Mouse (Mus musculus) neural tube, embryonic 14.5 days (tissue): ENCODE measurements at regions not wholly inside any gene's neighbourhood (a gene's known extent, or its start where the extent isn't known, plus 50 kb on each side); places are given as distances from the start of the nearest gene placed in this dataset.
A peak's percentile ranks its signal among the peaks of the same experiment; 100 is the strongest.

Source experiments
- ATAC-seq: fragments of 200-750 bp; cut with Nextera tagmentation; 2 replicates; pipeline ENCODE4 v1.8.0; 2017; ENCODE audit warnings: low read depth, mild to moderate bottlenecking, moderate TSS enrichment, moderate library complexity
- H3K27ac ChIP-seq: fragments of 300-500 bp; sonication (generic); 2 replicates; pipeline ENCODE4 v1.5.1; 2014; ENCODE audit warnings: low read depth, mild to moderate bottlenecking, control low read depth, low read length, moderate library complexity, mixed read lengths
- H3K27me3 ChIP-seq: fragments of 300-500 bp; sonication (generic); 2 replicates; pipeline ENCODE4 v1.6.1; 2014; ENCODE audit warnings: low read length; ENCODE audit not compliant: control insufficient read depth, insufficient read depth
- H3K36me3 ChIP-seq: fragments of 300-500 bp; sonication (generic); 2 replicates; pipeline ENCODE4 v1.6.1; 2014; ENCODE audit warnings: low read length, mixed read lengths; ENCODE audit not compliant: control insufficient read depth, insufficient read depth
- H3K4me1 ChIP-seq: fragments of 300-500 bp; sonication (generic); 2 replicates; pipeline ENCODE4 v1.6.1; 2014; ENCODE audit warnings: low read length; ENCODE audit not compliant: control insufficient read depth, insufficient read depth
- H3K4me2 ChIP-seq: fragments of 300-500 bp; sonication (generic); 2 replicates; pipeline ENCODE4 v1.6.1; 2014; ENCODE audit warnings: mild to moderate bottlenecking, low read depth, low read length, control low read depth
- H3K4me3 ChIP-seq: fragments of 300-500 bp; sonication (generic); 2 replicates; pipeline ENCODE4 v1.5.1; 2014; ENCODE audit warnings: low read depth, low read length, control low read depth, mixed read lengths
- H3K9ac ChIP-seq: fragments of 300-500 bp; sonication (generic); replicated peaks from 2 replicates; pipeline ENCODE4 v1.6.1; 2014; ENCODE audit warnings: low read depth, mild to moderate bottlenecking, control low read depth, low read length, mixed read lengths
- H3K9me3 ChIP-seq: fragments of 300-500 bp; sonication (generic); 2 replicates; pipeline ENCODE4 v1.6.1; 2016; ENCODE audit warnings: low read length; ENCODE audit not compliant: control insufficient read depth
- WGBS: fragments of 180-500 bp; shearing (Covaris S2); extraction: QIAGEN DNeasy Blood & Tissue Kit; methylation state at CpG from one replicate; pipeline ENCODE4 v1.1.7; 2014; 5-methylcytosine and 5-hydroxymethylcytosine counted together

DNA sequence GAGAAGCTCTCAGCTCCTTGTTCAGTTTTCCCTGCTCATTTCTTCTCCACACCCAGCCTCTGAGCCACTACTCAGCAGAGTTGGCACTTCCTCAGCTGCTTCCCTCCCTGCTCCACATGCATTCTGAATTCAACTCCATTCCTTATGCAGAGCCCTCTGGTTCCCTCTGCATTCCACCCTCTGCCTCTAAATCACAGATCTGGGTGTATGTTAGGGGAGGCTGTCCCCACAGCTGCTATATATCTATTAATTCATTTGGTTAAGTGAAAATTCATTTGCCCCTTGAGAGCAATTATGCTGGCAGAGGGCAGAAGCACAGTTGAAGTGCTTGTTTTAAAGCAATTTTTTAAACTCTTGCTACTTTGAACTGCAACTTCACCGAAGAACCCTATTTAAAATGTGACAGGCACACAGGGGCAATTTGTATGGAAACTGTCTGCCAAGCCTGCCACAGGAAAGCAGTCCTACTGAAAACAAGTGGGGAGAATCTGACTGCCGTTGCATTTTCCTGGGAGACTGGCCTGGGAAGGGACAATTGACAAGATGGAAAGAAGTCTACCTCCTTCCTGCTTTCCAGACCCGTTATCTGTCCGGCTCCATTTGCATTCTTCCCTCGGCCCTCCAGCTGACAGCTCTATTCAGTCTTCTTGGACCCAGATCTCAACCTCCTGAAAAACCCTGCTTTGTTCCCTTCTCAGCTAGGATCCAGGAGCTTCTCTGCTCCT is 88.0 kb upstream of the Gpr141 start:
- H3K4me1 ChIP-seq: no peaks in the 10 kb centered on the region
- H3K9me3 ChIP-seq: no peaks in the 10 kb centered on the region
- no peak overlapping the region for H3K4me3 ChIP-seq
- 22% methylated on average over 5 of the region's 5 CpGs for WGBS
- no peak overlapping the region for H3K27ac ChIP-seq
- no peaks in the 10 kb centered on the region for H3K36me3 ChIP-seq
- no peak overlapping the region for H3K4me2 ChIP-seq
- no peak overlapping the region for H3K9ac ChIP-seq
- H3K27me3 ChIP-seq: no peaks in the 10 kb centered on the region
- peak; percentile 91 for ATAC-seq

DNA sequence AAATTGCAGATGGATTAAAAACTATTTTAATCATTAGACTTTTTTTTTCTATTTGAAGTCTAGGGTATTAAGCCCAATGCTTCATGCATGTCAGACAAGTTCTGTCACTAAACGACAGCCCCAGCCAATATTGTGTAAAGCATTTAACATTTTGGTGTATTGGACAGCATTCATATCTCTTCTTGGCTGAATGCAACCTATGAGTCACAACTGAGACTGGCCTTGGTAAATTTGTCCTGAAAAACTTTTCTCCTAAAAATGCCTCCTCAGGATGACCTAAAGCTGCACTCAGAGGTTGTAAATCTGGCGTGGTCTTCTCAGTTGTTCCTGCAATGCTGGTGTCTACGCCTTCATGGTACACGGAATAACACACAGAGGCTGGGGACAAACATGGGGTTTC is 78.7 kb upstream of the Gpr141 start:
- no peak overlapping the region for H3K4me3 ChIP-seq
- H3K4me2 ChIP-seq: no peak overlapping the region
- no peak overlapping the region for H3K9ac ChIP-seq
- no peak for ATAC-seq
- no peaks in the 10 kb centered on the region for H3K4me1 ChIP-seq
- no peaks in the 10 kb centered on the region for H3K27me3 ChIP-seq
- H3K27ac ChIP-seq: no peak overlapping the region
- H3K36me3 ChIP-seq: no peaks in the 10 kb centered on the region
- 93% methylated on average over 4 of the region's 4 CpGs for WGBS
- no peaks in the 10 kb centered on the region for H3K9me3 ChIP-seq

DNA sequence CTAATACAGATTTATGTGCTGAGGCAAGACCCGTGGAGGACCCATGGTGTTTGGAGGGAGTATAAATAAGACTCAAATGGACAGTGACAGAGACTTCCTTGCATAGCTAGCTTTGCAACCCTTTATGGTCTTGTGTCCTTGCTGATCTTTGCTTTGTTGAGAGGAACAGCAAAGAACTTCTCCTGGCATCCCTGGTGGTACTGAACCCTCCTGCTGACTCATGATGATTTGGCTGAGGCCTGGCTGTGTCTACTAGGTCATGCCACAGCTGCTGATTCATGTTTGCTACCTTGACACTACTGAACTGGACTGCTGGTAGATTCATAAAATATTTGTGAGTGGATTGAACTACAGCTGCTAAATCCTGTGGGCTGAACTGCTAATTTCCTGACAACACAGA is 73.1 kb upstream of the Gpr141 start:
- Histone ChIP-seq H3K36me3 (no peaks in the 10 kb centered on the region), H3K27ac (no peak overlapping the region), H3K27me3 (no peaks in the 10 kb centered on the region), H3K9me3 (no peaks in the 10 kb centered on the region), H3K4me3 (no peak overlapping the region), H3K4me2 (no peak overlapping the region), H3K9ac (no peak overlapping the region), H3K4me1 (no peaks in the 10 kb centered on the region)
- 71% methylated on average over 1 of the region's 1 CpGs for WGBS
- no peak for ATAC-seq

DNA sequence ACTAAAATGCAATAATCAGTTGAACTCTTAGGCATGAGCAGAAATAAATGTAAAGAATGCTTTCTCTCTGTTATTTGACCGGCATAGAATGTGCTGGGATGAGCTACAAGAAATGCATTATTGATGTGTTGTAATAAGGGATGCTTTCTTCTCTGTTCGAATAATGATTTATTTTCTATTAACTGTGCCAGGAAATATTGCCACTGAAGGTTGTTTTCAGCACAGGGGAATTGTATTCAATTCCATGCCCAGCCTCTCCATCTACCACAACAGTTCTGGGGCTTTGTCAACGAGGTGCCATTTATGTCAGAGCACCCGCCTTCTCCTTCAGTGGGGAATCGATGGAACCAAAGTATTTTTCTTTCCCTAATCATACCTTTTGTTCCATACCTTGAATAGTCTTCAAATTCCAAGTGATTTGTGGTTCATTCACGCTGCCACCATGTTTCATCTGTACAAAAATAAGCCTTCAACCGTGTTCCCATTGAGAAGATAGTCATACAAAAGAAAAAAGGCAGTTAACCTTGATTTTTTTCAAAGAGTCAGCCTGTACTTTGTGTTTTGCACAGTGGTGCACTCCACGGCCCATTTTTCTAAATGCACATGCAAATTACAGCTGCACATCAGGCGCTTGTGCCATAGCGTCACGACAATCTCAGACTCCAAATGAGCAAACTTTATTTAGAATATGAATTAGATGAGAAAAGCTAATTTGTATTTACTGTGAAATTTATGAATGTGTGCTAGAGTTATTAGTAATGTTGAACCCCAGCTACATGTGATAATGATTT is 65.1 kb upstream of the Gpr141 start:
- ATAC-seq: peak; percentile 54; the same call in 1 of the 2 replicates
- Histone ChIP-seq H3K4me1 (no peaks in the 10 kb centered on the region), H3K9ac (no peak overlapping the region), H3K9me3 (no peaks in the 10 kb centered on the region), H3K36me3 (no peaks in the 10 kb centered on the region), H3K4me2 (no peak overlapping the region), H3K27ac (no peak overlapping the region), H3K27me3 (no peaks in the 10 kb centered on the region; the same call in 1 of the 2 replicates), H3K4me3 (no peak overlapping the region)
- WGBS: 28% methylated on average over 11 of the region's 11 CpGs

DNA sequence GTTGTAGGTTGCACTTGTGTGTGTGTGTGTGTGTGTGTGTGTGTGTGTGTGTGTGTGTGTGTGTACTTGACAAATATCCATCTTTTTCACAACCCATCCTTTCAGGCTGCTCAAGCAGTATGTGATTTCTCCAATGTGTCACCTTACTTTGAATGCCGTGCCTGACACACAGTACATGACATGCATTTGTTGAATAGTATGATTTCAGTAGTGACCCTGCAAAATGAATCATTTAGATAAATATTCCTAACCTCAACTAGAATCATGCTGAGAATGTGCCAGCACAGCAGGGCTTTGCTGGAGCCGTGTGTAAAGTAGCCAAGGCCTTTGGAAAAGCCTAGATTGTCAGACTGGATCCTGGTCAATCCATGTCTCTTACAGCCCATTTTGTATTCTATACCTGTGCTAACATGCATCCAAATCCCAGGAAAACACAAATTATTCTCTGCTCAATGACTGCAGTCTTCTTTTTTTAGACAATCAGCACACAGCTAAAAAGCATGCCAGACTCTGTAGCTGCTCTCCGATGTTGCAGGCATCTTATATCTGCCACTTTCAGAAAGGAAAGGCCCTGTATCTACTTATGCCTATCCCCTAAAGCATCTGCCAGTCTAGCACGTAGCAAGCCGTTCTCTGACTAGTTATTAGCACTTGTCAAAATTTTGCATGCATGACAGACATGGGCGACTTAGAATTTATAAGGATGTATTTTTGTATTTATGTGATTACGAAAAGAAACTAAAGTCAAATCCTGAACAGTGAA is 60.0 kb upstream of the Gpr141 start:
- Histone ChIP-seq H3K36me3 (no peaks in the 10 kb centered on the region), H3K9ac (no peak overlapping the region), H3K4me3 (no peak overlapping the region), H3K27ac (no peak overlapping the region), H3K4me1 (no peaks in the 10 kb centered on the region), H3K9me3 (no peaks in the 10 kb centered on the region), H3K4me2 (no peak overlapping the region), H3K27me3 (no peaks in the 10 kb centered on the region; the same call in 1 of the 2 replicates)
- ATAC-seq: no peak
- WGBS: 89% methylated on average over 7 of the region's 7 CpGs

DNA sequence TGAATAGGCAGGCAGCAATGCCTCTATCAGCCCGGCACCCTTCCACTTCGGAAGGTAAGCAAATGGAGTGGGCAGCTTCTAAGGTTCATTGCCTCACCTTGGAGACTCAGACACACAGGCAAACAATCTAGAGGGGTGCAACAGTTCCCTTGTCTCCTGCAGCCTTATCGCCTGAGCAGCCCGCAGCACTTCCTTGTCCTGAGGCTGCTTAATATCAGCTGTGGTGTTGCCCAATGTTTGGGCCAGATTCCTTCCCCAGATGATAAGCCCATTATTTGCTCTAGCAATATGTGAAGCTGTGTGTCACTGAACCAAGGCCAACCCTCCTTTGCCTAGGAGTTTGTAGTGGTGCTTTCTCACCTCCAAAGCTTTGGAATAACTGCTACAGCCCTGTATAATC is 58.8 kb upstream of the Gpr141 start:
- no peak for ATAC-seq

DNA sequence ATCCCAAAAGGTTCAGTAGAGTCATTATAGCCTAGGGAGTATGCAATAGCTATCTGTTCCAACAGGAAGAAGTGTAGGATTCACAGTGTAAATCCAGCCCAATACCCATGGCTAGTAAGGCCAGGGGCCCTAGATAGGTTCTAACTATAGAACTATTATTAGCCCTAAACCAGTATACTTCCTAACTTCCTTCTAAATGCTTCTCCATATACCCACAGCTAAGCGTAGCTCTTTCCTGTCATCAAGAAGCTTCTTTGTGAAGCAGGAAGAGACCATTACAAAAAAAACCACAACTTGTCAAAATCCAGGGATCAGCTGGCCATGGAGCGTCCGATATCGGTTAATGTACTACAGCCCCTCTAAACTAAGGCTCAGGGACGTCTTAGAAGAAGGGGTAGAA is 57.7 kb upstream of the Gpr141 start:
- Histone ChIP-seq H3K9me3 (no peaks in the 10 kb centered on the region), H3K27me3 (no peaks in the 10 kb centered on the region), H3K4me2 (no peak overlapping the region), H3K4me1 (no peaks in the 10 kb centered on the region), H3K9ac (no peak overlapping the region), H3K27ac (no peak overlapping the region), H3K4me3 (no peak overlapping the region), H3K36me3 (no peaks in the 10 kb centered on the region)
- no peak for ATAC-seq
- WGBS: 93% methylated on average over 5 of the region's 5 CpGs

More for the DNA sequence above, 58.8 kb upstream of the Gpr141 start:
- 97% methylated on average over 4 of the region's 4 CpGs for WGBS
- Histone ChIP-seq H3K9me3 (no peaks in the 10 kb centered on the region), H3K4me2 (no peak overlapping the region), H3K4me3 (no peak overlapping the region), H3K27me3 (no peaks in the 10 kb centered on the region; the same call in 1 of the 2 replicates), H3K9ac (no peak overlapping the region), H3K36me3 (no peaks in the 10 kb centered on the region), H3K27ac (no peak overlapping the region), H3K4me1 (no peaks in the 10 kb centered on the region)

DNA sequence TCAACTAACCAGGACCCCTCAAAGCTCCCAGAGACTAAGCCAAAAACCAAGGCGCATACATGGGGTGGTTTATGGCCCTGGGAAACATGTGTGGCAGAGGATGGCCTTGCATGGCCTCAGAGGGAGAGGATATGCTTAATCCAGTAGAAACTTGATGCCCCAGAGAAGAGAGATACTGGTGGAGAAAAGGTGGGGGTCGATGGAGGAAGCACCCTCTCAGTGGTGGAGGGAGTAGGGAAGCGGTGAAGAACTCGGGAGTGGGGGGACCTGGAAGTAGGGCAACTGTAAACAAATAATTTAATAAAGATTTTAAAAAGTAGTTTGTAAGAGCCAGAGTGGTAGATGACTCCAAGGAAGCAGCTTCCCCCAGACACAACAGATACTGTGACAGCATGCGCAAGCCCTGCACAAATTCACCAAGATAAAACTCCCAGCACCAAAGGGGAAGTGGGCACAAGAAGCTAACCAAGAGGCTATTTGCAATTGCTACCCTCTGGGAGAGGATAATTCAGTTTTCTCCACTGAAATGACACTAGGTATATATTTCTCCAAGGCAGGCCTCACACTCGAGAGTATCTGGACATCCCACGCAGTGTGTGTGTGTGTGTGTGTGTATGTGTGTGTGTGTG is 50.7 kb upstream of the Gpr141 start:
- Histone ChIP-seq H3K27ac (no peak overlapping the region), H3K4me3 (no peak overlapping the region), H3K36me3 (no peaks in the 10 kb centered on the region), H3K4me1 (no peaks in the 10 kb centered on the region), H3K4me2 (no peak overlapping the region), H3K9me3 (no peaks in the 10 kb centered on the region), H3K9ac (no peak overlapping the region), H3K27me3 (no peaks in the 10 kb centered on the region)
- ATAC-seq: no peak
- 81% methylated on average over 7 of the region's 7 CpGs for WGBS
